Mouse (Mus musculus): Measurements from ENCODE around the gene Glrp1. TPM values are rescaled to one million over a fixed set of nuclear protein-coding genes. Genes with fewer than 3 reads are reported as not detected.
A peak's percentile ranks its signal among the peaks of the same experiment; 100 is the strongest.

Gene Glrp1
- polyA plus RNA-seq (2015; fragmentation: Nextera tagmentation; extraction: Ambion mirVana) = not detected in 2 replicates

DNA sequence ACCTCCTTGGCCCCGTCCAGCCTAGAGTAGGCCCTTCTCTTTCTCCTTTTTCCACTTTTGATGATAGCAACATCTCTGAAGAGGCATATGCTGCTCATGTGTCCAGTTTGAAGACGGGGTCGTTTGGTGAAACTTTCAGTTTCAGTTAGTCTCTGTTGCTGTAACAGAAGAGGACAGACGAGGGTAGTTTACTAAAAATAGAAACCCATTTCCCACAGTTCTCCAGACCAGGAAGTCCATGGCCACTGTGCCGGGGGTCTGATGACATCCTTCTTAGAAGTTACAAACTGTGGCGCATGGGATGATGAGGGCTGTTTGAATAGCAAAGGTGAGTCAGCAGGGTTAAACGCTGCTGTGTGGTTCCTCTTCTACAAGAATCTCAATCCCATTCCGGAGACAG, at the start of gene Glrp1:
Gene Glrp1, minus strand, starts transcription at position 278 of the 400 bp plus-strand sequence.
- no peak within 1 kb of the TSS for H3K4me3 ChIP-seq (ENCODE audit: low read depth, low read length)
- no peaks in the 10 kb centered on the region for H3K9me3 ChIP-seq (ENCODE audit: control insufficient read depth, low read length)
- no peak for DNase-seq (ENCODE audit: low spot score)
- ATAC-seq (ENCODE audit: low FRiP score, low TSS enrichment) = no peak
- H3K36me3 ChIP-seq (ENCODE audit: control insufficient read depth, insufficient read depth, low read length) = no peaks in the 10 kb centered on the region
- H3K9ac ChIP-seq (ENCODE audit: low read length) = no peak within 1 kb of the TSS
- H3K27me3 ChIP-seq (ENCODE audit: control insufficient read depth, insufficient read depth, low read length) = no peaks in the 10 kb centered on the region
- H3K4me1 ChIP-seq (replicated peaks; ENCODE audit: control insufficient read depth, insufficient read depth) = 0 out of 2 replicates have a peak, but pooled peaks cover 3% of the 10 kb centered on the region
- WGBS = 63% methylated on average over 8 of the region's 8 CpGs
- no peak within 1 kb of the TSS for H3K27ac ChIP-seq (replicated peaks)
- TF ChIP-seq EP300 (optimal IDR thresholded peaks at IDR 0.05) (no peak), CTCF (IDR thresholded peaks at IDR 0.05; ENCODE audit: low read depth) (no peak)
- no peak within 1 kb of the TSS for H3K4me2 ChIP-seq (replicated peaks; ENCODE audit: low read depth)

DNA sequence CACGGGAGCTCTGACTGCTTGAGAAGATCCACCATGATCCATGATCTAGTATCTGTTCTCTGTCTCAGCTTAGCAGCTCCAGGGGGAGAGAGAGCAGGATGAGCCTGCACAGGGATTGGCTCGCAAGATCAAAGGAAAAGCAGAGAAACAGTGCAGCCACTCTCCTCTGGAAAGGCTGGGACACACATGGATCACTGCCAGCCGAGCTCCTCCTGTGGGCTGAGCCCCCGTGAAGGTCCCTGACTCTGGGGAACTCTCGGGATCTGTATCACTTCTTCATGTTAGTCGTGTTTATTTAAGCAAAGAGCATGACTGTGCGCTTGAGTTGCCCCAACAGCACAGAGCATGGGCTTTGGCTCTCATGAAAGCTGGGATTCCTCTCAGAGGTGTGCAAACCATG, 49.4 kb upstream of the Glrp1 start:
- no peak for TF ChIP-seq EP300 (optimal IDR thresholded peaks at IDR 0.05)
- no peak for TF ChIP-seq CTCF (IDR thresholded peaks at IDR 0.05; ENCODE audit: low read depth)

DNA sequence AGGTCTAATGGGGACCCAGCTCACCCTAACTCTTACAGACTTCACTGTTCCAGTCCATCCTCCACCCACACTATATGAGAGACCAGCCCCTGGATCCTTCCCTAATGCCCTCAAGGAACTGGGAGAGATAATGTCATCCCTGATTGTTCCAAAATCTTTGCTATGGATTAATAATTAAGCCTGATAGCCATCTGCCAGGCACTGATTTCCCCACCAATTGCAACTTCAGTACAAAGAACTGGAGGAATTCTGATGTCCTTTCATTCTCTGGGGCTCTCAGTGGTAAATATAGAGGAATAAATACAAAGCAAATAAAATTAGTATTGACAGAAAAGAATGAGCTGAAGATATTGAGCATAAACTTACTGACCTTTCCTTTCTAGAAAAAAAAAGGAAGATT, 48.9 kb upstream of the Glrp1 start:
- no peak overlapping the region for H3K4me3 ChIP-seq (ENCODE audit: low read depth, low read length)
- no peak overlapping the region for H3K4me2 ChIP-seq (replicated peaks; ENCODE audit: low read depth)
- H3K27ac ChIP-seq (replicated peaks) = no peak overlapping the region
- DNase-seq (ENCODE audit: low spot score) = no peak
- H3K27me3 ChIP-seq (ENCODE audit: control insufficient read depth, insufficient read depth, low read length) = no peaks in the 10 kb centered on the region
- no peaks in the 10 kb centered on the region for H3K36me3 ChIP-seq (ENCODE audit: control insufficient read depth, insufficient read depth, low read length)
- ATAC-seq (ENCODE audit: low FRiP score, low TSS enrichment) = no peak
- no peaks in the 10 kb centered on the region for H3K9me3 ChIP-seq (ENCODE audit: control insufficient read depth, low read length)
- H3K9ac ChIP-seq (ENCODE audit: low read length) = no peak overlapping the region
- H3K4me1 ChIP-seq (replicated peaks; ENCODE audit: control insufficient read depth, insufficient read depth) = peaks cover 4% of the 10 kb centered on the region; the same call in 1 of the 2 replicates
- TF ChIP-seq CTCF (IDR thresholded peaks at IDR 0.05; ENCODE audit: low read depth) (no peak), EP300 (optimal IDR thresholded peaks at IDR 0.05) (no peak)

More for the DNA sequence above, 49.4 kb upstream of the Glrp1 start:
- H3K36me3 ChIP-seq (ENCODE audit: control insufficient read depth, insufficient read depth, low read length) = no peaks in the 10 kb centered on the region
- no peak overlapping the region for H3K4me3 ChIP-seq (ENCODE audit: low read depth, low read length)
- 0 out of 2 replicates have a peak overlapping the region, but pooled peaks have one; percentile 24 for H3K27ac ChIP-seq (replicated peaks)
- no peaks in the 10 kb centered on the region for H3K9me3 ChIP-seq (ENCODE audit: control insufficient read depth, low read length)
- H3K4me1 ChIP-seq (replicated peaks; ENCODE audit: control insufficient read depth, insufficient read depth) = peaks cover 4% of the 10 kb centered on the region; the same call in 1 of the 2 replicates
- H3K27me3 ChIP-seq (ENCODE audit: control insufficient read depth, insufficient read depth, low read length) = no peaks in the 10 kb centered on the region
- H3K9ac ChIP-seq (ENCODE audit: low read length) = 0 out of 2 replicates have a peak overlapping the region, but pooled peaks have one; percentile 45
- 13% methylated on average over 7 of the region's 7 CpGs for WGBS
- ATAC-seq (ENCODE audit: low FRiP score, low TSS enrichment) = peak; percentile 51; the same call in 1 of the 2 replicates
- H3K4me2 ChIP-seq (replicated peaks; ENCODE audit: low read depth) = peak overlapping the region; percentile 42
- DNase-seq (ENCODE audit: low spot score) = peak; percentile 33

DNA sequence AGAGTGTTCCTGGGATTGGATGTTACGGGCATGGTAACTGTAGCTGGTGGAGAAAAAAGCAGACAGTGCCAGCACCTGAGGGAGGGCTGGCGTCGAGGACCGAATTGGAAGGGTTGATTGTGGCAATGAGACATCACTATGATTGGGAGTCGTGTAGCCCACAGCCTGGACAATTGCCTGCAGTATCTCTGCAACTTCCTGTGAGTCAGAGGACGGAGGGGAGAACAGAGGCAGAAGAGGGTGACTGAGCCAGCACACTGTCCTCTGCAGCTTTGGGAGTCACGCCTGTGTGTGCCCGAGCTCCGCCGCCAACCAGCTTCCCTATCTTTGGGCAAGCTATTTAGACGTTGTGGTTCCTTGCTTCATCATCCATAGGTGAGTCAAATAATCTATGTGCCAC, 46.5 kb upstream of the Glrp1 start:
- no peak overlapping the region for H3K4me3 ChIP-seq (ENCODE audit: low read depth, low read length)
- no peaks in the 10 kb centered on the region for H3K9me3 ChIP-seq (ENCODE audit: control insufficient read depth, low read length)
- H3K4me2 ChIP-seq (replicated peaks; ENCODE audit: low read depth) = no peak overlapping the region
- no peaks in the 10 kb centered on the region for H3K36me3 ChIP-seq (ENCODE audit: control insufficient read depth, insufficient read depth, low read length)
- peaks cover 4% of the 10 kb centered on the region; the same call in 1 of the 2 replicates for H3K4me1 ChIP-seq (replicated peaks; ENCODE audit: control insufficient read depth, insufficient read depth)
- DNase-seq (ENCODE audit: low spot score) = no peak
- H3K27me3 ChIP-seq (ENCODE audit: control insufficient read depth, insufficient read depth, low read length) = no peaks in the 10 kb centered on the region
- WGBS = 90% methylated on average over 11 of the region's 11 CpGs
- H3K9ac ChIP-seq (ENCODE audit: low read length) = no peak overlapping the region
- H3K27ac ChIP-seq (replicated peaks) = no peak overlapping the region
- TF ChIP-seq EP300 (optimal IDR thresholded peaks at IDR 0.05) = no peak
- TF ChIP-seq CTCF (IDR thresholded peaks at IDR 0.05; ENCODE audit: low read depth) = no peak
- ATAC-seq (ENCODE audit: low FRiP score, low TSS enrichment) = no peak

DNA sequence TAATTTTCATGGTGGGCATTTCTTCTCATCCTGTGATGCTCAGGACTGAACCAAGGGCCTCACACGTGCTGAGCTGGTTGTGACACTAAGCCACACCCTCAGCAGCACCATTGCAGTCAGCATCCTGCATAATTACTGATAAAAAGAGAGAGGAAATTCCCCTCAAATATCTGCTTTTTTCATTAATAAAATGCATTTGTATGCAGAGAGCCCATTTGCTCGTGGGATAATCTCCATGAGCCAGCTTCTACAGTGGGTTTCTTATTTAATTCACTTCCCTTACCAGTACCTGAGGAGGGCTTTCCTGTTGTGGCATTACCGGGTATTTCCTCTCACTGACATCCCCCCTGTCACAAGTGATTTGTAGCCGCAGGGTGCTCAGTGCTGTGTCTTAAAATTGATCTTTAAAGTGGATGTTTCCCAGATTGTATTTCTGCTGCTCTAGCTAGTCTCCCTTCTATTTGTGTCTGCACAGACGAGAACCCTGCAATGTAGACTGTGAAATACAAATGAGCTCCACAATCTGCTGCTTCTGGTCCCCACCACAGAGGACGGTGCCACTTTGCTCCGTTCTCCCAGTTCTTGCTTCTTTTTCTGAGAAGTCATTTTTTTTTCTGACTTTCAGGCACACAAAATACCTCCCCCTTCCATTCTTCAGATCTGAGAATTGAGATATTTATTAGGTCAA, 43.8 kb upstream of the Glrp1 start:
- Histone ChIP-seq H3K27ac (replicated peaks) (no peak overlapping the region), H3K36me3 (ENCODE audit: control insufficient read depth, insufficient read depth, low read length) (no peaks in the 10 kb centered on the region), H3K4me3 (ENCODE audit: low read depth, low read length) (no peak overlapping the region), H3K4me2 (replicated peaks; ENCODE audit: low read depth) (no peak overlapping the region), H3K4me1 (replicated peaks; ENCODE audit: control insufficient read depth, insufficient read depth) (no peaks in the 10 kb centered on the region), H3K9ac (ENCODE audit: low read length) (no peak overlapping the region), H3K27me3 (ENCODE audit: control insufficient read depth, insufficient read depth, low read length) (no peaks in the 10 kb centered on the region), H3K9me3 (ENCODE audit: control insufficient read depth, low read length) (no peaks in the 10 kb centered on the region)
- TF ChIP-seq EP300 (optimal IDR thresholded peaks at IDR 0.05) (no peak), CTCF (IDR thresholded peaks at IDR 0.05; ENCODE audit: low read depth) (no peak)
- WGBS = 44% methylated on average over 7 of the region's 7 CpGs
- ATAC-seq (ENCODE audit: low FRiP score, low TSS enrichment) = no peak
- no peak for DNase-seq (ENCODE audit: low spot score)

DNA sequence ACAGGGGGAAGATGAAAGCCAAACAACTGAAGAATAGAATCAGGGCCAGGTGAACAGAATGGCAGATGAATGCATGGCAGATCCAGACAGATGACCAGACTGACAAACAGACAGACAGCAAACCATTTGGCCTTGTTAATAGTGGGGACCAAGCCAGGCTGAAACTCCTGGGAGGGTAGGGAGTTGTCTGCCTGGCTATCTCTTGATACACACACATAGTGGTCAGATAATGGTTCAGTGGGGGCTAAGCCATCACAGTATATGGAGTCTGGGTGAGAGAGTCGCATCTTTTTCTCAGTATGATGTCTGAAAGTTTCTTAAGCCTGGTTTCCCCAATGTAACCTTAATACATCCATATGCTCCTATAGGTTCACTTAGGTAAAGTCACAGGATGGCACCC, 39.4 kb upstream of the Glrp1 start:
- WGBS = 88% methylated on average over 1 of the region's 1 CpGs
- no peak for ATAC-seq (ENCODE audit: low FRiP score, low TSS enrichment)

More for the DNA sequence above, 39.4 kb upstream of the Glrp1 start:
- Histone ChIP-seq H3K9ac (ENCODE audit: low read length) (no peak overlapping the region), H3K27ac (replicated peaks) (no peak overlapping the region), H3K4me1 (replicated peaks; ENCODE audit: control insufficient read depth, insufficient read depth) (no peaks in the 10 kb centered on the region), H3K4me3 (ENCODE audit: low read depth, low read length) (no peak overlapping the region), H3K27me3 (ENCODE audit: control insufficient read depth, insufficient read depth, low read length) (no peaks in the 10 kb centered on the region), H3K36me3 (ENCODE audit: control insufficient read depth, insufficient read depth, low read length) (no peaks in the 10 kb centered on the region), H3K9me3 (ENCODE audit: control insufficient read depth, low read length) (no peaks in the 10 kb centered on the region), H3K4me2 (replicated peaks; ENCODE audit: low read depth) (no peak overlapping the region)
- DNase-seq (ENCODE audit: low spot score) = no peak
- TF ChIP-seq EP300 (optimal IDR thresholded peaks at IDR 0.05) = no peak
- TF ChIP-seq CTCF (IDR thresholded peaks at IDR 0.05; ENCODE audit: low read depth) = no peak
